Mouse (Mus musculus) ES-Bruce4 (cell line): ENCODE data around the gene Unc119b.

ENCODE experiments used
- CTCF ChIP-seq: IDR thresholded peaks from one replicate; pipeline ENCODE4 v1.8.1; 2011; ENCODE audit warnings: low read depth, low read length
- EP300 ChIP-seq: IDR thresholded peaks from 2 replicates; pipeline ENCODE4 v1.6.1; 2011; ENCODE audit warnings: low read depth, low read length; ENCODE audit not compliant: insufficient read depth

DNA sequence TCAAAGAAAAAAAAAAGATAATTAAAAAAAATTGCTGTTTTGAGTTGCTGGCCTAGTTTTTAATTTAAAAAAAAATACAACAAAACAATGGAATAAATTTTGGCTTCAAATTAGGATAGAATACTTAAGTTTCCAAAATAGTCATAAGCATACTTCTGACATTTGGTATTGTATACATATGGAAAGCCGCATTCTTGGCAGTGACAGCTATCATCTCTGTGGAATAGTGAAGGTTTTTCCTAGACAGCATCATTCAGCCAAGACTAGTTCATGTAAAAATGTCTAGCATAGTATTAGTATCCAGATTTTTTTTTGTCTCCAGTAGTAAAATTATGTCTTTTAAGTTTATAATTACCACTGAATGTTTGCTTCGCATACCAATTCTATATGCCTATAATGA lies 49.1 kb downstream of the Unc119b start:
- TF ChIP-seq CTCF = no peak
- TF ChIP-seq EP300 = no peak
